Mouse (Mus musculus) bone marrow, adult 2 months (tissue): ENCODE results near the gene Sys1.

ENCODE experiments used
- CTCF ChIP-seq: fragments of 200-500 bp; IDR thresholded peaks from 2 replicates; pipeline ENCODE4 v1.5.1; 2011; ENCODE audit warnings: low read length, control low read depth; ENCODE audit not compliant: control insufficient read depth, insufficient read depth
- POLR2A ChIP-seq: fragments of 200-500 bp; IDR thresholded peaks from 2 replicates; pipeline ENCODE4 v1.6.1; 2011; ENCODE audit warnings: low read depth, mild to moderate bottlenecking, control low read depth, low read length, borderline replicate concordance; ENCODE audit not compliant: control insufficient read depth

DNA sequence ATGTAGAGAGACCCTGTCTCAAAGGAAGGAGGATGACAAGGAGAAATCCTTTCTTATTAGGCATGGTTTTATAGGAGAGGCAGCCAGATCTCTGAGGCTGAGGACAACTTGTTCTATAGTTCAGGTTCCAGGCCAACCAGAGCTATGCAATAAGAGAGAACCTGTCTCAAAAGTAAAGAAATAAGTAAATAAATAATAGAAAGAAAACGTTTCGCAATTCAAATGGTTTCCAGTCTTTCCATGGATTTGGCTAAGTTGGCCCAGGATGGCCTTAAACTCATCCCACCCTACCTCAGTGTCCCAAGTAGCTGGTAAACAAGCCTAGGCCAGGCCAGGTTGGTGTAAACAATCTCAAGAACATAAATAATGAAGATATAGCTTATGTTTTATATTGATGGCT is 12.1 kb upstream of the Sys1 start:
- no peak for TF ChIP-seq POLR2A
- TF ChIP-seq CTCF, result no peak
